Mouse (Mus musculus) lung, adult 2 months (tissue): ENCODE results near the gene Farp1.

Source experiments
- CTCF ChIP-seq: fragments of 200-500 bp; IDR thresholded peaks from 2 replicates; pipeline ENCODE4 v1.5.1; 2011; ENCODE audit warnings: mild to moderate bottlenecking, low read length, control low read depth; ENCODE audit not compliant: insufficient read depth
- POLR2A ChIP-seq: fragments of 200-500 bp; IDR thresholded peaks from 2 replicates; pipeline ENCODE4 v1.6.1; 2011; ENCODE audit warnings: low read depth, mild to moderate bottlenecking, control low read depth, low read length, borderline replicate concordance; ENCODE audit errors: extremely low read depth

DNA sequence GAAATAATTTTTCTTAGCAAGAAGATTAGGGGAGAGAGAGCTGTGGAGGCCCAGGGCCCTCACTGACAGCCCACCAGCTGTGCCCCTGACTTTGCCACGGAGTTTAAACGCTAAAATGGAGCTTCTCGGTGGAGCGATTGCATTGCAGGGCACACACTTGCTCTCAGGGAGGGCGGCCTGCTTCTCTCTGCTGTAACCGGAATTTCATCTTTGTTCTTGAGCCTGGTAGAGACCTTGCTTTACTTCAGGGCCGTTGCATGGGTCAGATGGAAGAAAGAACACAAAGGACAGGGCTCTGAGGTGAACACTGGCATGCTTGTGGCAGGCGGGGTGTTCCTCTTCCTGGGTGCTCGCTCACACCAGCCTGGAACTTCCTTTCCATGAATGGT is 74.1 kb downstream of the Farp1 start:
- TF ChIP-seq CTCF (no peak), POLR2A (no peak)
